Mouse (Mus musculus) brain, embryonic 14.5 days (tissue): ENCODE measurements at regions not wholly inside any gene's neighbourhood (a gene's known extent, or its start where the extent isn't known, plus 50 kb on each side); places are given as distances from the start of the nearest gene placed in this dataset.

Source experiments
- DNase-seq: peaks from one replicate; pipeline ENCODE4 v3.0.0-alpha.2; 2011; ENCODE audit warnings: low read depth
- CTCF ChIP-seq: fragments of 200-500 bp; IDR thresholded peaks from 2 replicates; pipeline ENCODE4 v1.5.1; 2012; ENCODE audit warnings: inconsistent platforms, mild to moderate bottlenecking, moderate library complexity, borderline replicate concordance; ENCODE audit not compliant: insufficient read depth, insufficient read length; ENCODE audit errors: extremely low read depth
- POLR2A ChIP-seq: fragments of 200-500 bp; IDR thresholded peaks from 2 replicates; pipeline ENCODE4 v1.6.1; 2012; ENCODE audit warnings: mild to moderate bottlenecking, inconsistent platforms, borderline replicate concordance; ENCODE audit not compliant: poor library complexity, insufficient read depth, insufficient read length, severe bottlenecking; ENCODE audit errors: extremely low read depth

- DNase-seq = no peak
- TF ChIP-seq CTCF (no peak), POLR2A (no peak)
Measured at GRCm38 (mm10) chr1:47854372-47854771, 961.7 kb upstream of the Slc39a10 start.

- DNase-seq = no peak
- no peak for TF ChIP-seq POLR2A
- TF ChIP-seq CTCF = no peak
Measured at GRCm38 (mm10) chr1:47853911-47854310, 961.3 kb upstream of the Slc39a10 start.

- no peak for TF ChIP-seq POLR2A
- no peak for TF ChIP-seq CTCF
- no peak for DNase-seq
Measured at GRCm38 (mm10) chr1:47840811-47841210, 948.2 kb upstream of the Slc39a10 start.

- no peak for DNase-seq
- TF ChIP-seq CTCF = no peak
- no peak for TF ChIP-seq POLR2A
Measured at GRCm38 (mm10) chr1:47834072-47834471, 941.4 kb upstream of the Slc39a10 start.

GRCm38 (mm10) chr1:47827206-47827605, 934.6 kb upstream of the Slc39a10 start:
- DNase-seq = no peak
- TF ChIP-seq POLR2A (no peak), CTCF (no peak)

- no peak for TF ChIP-seq CTCF
- TF ChIP-seq POLR2A = no peak
- DNase-seq = peak; percentile 82
Measured at GRCm38 (mm10) chr1:47809508-47809907, 916.9 kb upstream of the Slc39a10 start.

- peak; percentile 30 for DNase-seq
- TF ChIP-seq CTCF (no peak), POLR2A (no peak)
Measured at GRCm38 (mm10) chr1:47794763-47795162, 902.1 kb upstream of the Slc39a10 start.
